Mouse (Mus musculus): ENCODE results near the gene Frmpd4. TPM values are rescaled to one million over a fixed set of nuclear protein-coding genes. Genes with fewer than 3 reads are reported as not detected.

Frmpd4 gene
- polyA plus RNA-seq, 1 experiment = 0.01 TPM

DNA sequence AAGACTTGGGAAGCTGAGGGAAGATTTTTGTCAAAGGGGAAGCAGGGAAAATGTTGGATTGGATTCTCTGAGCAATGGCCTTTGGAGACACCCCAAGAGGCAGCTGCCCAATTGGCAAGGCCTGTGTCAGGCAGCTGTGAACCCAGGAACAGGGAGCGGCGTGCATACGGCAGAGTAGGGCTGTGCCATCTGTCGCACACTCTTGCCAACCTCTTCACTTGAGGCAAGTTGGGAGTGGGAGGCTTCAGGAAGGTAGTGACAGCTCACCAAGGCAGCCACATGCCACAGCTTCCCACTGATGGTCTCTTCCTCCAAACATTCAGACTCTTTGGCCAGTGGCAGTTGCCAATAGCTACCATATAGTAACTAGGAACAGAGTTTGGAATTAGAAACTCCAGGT is 147.2 kb downstream of the Frmpd4 start:
- H3K4me1 ChIP-seq (ENCODE audit: control insufficient read depth, insufficient read depth, insufficient read length, low read length) = no peaks in the 10 kb centered on the region
- no peak overlapping the region for H3K27ac ChIP-seq (ENCODE audit: insufficient read depth, low read depth, low read length)
- no peaks in the 10 kb centered on the region for H3K27me3 ChIP-seq (ENCODE audit: control insufficient read depth, insufficient read depth, low read length)
- TF ChIP-seq POLR2A (IDR thresholded peaks at IDR 0.05; ENCODE audit: low read depth, low read length) = no peak
- TF ChIP-seq CTCF (IDR thresholded peaks at IDR 0.05; ENCODE audit: extremely low read depth, insufficient read length, insufficient replicate concordance, low read depth, low read length) = no peak
- no peak overlapping the region for H3K4me3 ChIP-seq (ENCODE audit: low read depth, low read length)
- no peaks in the 10 kb centered on the region for H3K36me3 ChIP-seq (ENCODE audit: control insufficient read depth, insufficient read depth, low read length)
- WGBS = 87% methylated on average over 4 of the region's 4 CpGs

DNA sequence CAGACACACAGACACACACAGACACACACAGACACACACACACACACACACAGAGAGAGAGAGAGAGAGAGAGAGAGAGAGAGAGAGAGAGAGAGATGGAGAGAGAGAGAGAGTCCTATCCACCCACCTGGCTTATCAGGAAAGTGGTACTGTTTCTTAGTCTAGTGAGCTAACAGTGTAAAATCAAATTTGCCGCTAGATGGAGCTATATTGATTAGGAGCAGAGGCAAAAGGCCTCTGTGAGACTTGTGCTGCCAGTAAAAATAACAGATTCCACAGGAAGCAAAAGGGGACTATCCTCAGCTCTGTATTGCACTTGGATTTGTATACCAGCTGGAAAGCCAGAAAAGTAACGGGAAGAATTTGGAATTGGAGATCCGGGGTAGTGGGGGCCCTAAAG is 161.6 kb downstream of the Frmpd4 start:
- WGBS = 25% methylated on average over 3 of the region's 3 CpGs
- TF ChIP-seq POLR2A (IDR thresholded peaks at IDR 0.05; ENCODE audit: low read depth, low read length) = no peak
- TF ChIP-seq CTCF (IDR thresholded peaks at IDR 0.05; ENCODE audit: extremely low read depth, insufficient read length, insufficient replicate concordance, low read depth, low read length) = no peak
- Histone ChIP-seq H3K36me3 (ENCODE audit: control insufficient read depth, insufficient read depth, low read length) (no peaks in the 10 kb centered on the region), H3K27me3 (ENCODE audit: control insufficient read depth, insufficient read depth, low read length) (no peaks in the 10 kb centered on the region), H3K4me1 (ENCODE audit: control insufficient read depth, insufficient read depth, insufficient read length, low read length) (no peaks in the 10 kb centered on the region), H3K27ac (ENCODE audit: insufficient read depth, low read depth, low read length) (no peak overlapping the region), H3K4me3 (ENCODE audit: low read depth, low read length) (no peak overlapping the region)

DNA sequence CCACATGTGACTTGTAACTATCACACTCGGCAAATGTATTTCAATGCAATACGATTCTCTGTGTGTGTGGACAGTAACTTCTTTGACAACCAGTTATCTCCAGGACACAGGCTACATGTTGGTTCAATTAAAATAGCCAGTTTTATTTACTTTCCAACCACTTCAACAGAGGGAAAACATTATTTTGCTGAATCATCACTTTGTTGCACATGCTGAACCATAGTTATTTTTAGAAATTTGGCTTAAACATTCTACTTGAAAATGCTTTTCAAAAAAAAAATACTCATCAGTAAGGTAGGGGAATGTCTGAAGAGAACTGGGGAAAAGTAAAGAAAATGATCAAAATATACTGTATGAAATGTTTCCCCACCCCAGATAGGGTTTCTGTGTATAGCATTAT is 173.5 kb downstream of the Frmpd4 start:
- no peak overlapping the region for H3K4me3 ChIP-seq (ENCODE audit: low read depth, low read length)
- H3K4me1 ChIP-seq (ENCODE audit: control insufficient read depth, insufficient read depth, insufficient read length, low read length) = no peaks in the 10 kb centered on the region
- TF ChIP-seq CTCF (IDR thresholded peaks at IDR 0.05; ENCODE audit: extremely low read depth, insufficient read length, insufficient replicate concordance, low read depth, low read length) (no peak), POLR2A (IDR thresholded peaks at IDR 0.05; ENCODE audit: low read depth, low read length) (no peak)
- no peaks in the 10 kb centered on the region for H3K27me3 ChIP-seq (ENCODE audit: control insufficient read depth, insufficient read depth, low read length)
- WGBS = 96% methylated on average over 2 of the region's 2 CpGs
- H3K36me3 ChIP-seq (ENCODE audit: control insufficient read depth, insufficient read depth, low read length) = no peaks in the 10 kb centered on the region
- no peak overlapping the region for H3K27ac ChIP-seq (ENCODE audit: insufficient read depth, low read depth, low read length)

DNA sequence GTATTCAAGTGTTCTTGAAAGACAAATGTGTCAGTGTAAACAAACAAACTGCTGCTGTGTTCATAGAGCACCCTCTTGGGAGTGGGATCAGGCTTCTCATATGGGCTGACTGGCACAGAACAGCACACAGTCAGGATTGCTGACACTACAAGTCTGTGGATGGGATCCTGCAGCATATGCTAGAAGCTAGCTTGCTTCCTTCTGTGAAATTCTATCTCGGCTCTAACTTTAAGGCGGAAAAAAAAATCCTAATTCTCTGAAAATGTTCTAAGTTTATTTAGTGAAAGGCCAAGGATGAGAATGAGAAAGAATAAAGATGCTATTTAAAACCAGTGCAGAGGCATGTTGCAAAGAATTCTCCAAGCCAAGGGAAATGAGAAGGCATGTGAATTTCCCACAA is 226.6 kb downstream of the Frmpd4 start:
- no peaks in the 10 kb centered on the region for H3K36me3 ChIP-seq (ENCODE audit: control insufficient read depth, insufficient read depth, low read length)
- WGBS = 93% methylated on average over 2 of the region's 2 CpGs
- H3K27ac ChIP-seq (ENCODE audit: insufficient read depth, low read depth, low read length) = no peak overlapping the region
- no peaks in the 10 kb centered on the region for H3K27me3 ChIP-seq (ENCODE audit: control insufficient read depth, insufficient read depth, low read length)
- no peaks in the 10 kb centered on the region for H3K4me1 ChIP-seq (ENCODE audit: control insufficient read depth, insufficient read depth, insufficient read length, low read length)
- no peak for TF ChIP-seq CTCF (IDR thresholded peaks at IDR 0.05; ENCODE audit: extremely low read depth, insufficient read length, insufficient replicate concordance, low read depth, low read length)
- no peak for TF ChIP-seq POLR2A (IDR thresholded peaks at IDR 0.05; ENCODE audit: low read depth, low read length)
- H3K4me3 ChIP-seq (ENCODE audit: low read depth, low read length) = no peak overlapping the region

DNA sequence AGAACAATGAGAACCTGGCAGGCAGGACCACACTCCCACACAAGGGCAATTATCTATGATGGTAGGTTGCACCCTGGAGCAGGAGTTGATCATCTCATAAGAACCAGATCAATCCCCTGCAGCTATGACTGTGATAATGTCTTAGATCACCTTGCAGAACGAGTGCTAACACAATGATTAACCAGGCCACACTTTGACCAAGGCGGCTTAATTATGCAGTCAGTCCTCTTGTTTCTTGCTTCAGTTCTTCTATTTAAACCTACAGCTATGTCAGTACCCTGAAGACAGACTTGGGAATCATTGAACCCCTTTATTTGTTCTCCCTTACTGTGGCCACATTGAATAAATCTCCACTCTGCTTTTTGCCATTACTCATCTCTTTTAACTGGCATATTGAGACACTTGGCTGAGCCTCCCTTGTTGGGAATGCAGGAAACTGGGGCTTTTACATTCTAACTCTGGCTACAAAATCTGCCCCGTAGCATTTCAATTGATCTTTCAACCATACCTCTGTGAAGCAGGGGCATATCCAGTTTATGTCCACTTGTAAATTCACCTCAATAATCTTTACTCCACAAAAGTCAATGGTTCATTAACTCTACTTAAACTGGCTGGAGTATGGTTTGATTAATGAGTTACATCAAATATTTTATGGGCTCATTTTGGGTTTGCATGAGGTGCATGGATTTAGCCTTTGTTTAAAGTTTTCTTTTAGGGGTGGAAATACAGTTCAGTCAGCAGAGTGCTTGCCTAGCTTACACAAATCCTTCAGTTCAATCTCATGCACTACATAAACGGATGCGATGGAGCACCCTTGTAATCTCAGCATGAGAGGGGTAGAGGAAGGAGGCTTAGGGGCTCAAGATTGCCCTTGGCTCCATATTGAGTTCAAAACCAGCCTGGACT is 227.5 kb downstream of the Frmpd4 start:
- 63% methylated on average over 5 of the region's 5 CpGs for WGBS

DNA sequence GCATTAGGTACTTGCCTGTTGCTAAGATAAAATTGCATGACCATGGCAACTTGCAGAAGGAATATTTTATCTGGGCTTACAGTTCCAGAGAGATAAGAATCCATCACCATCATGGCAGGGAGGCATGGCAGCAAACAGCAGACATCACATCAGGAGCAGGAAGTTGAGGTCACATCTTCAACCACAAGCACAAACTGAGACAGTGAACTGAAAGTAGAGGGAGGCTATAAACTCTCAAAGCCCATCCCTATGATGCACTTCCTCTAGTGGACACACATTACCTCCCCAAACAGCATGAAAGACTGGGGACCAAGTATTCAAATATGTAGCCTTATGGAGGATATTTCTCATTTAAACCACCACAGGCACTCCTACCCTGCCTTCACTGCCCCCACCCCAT is 238.8 kb downstream of the Frmpd4 start:
- no peaks in the 10 kb centered on the region for H3K27me3 ChIP-seq (ENCODE audit: control insufficient read depth, insufficient read depth, low read length)
- no peaks in the 10 kb centered on the region for H3K36me3 ChIP-seq (ENCODE audit: control insufficient read depth, insufficient read depth, low read length)

More for the DNA sequence above, 227.5 kb downstream of the Frmpd4 start:
- Histone ChIP-seq H3K4me3 (ENCODE audit: low read depth, low read length) (no peak overlapping the region), H3K27me3 (ENCODE audit: control insufficient read depth, insufficient read depth, low read length) (no peaks in the 10 kb centered on the region), H3K4me1 (ENCODE audit: control insufficient read depth, insufficient read depth, insufficient read length, low read length) (no peaks in the 10 kb centered on the region), H3K36me3 (ENCODE audit: control insufficient read depth, insufficient read depth, low read length) (no peaks in the 10 kb centered on the region), H3K27ac (ENCODE audit: insufficient read depth, low read depth, low read length) (no peak overlapping the region)
- TF ChIP-seq POLR2A (IDR thresholded peaks at IDR 0.05; ENCODE audit: low read depth, low read length) = no peak
- TF ChIP-seq CTCF (IDR thresholded peaks at IDR 0.05; ENCODE audit: extremely low read depth, insufficient read length, insufficient replicate concordance, low read depth, low read length) = no peak

DNA sequence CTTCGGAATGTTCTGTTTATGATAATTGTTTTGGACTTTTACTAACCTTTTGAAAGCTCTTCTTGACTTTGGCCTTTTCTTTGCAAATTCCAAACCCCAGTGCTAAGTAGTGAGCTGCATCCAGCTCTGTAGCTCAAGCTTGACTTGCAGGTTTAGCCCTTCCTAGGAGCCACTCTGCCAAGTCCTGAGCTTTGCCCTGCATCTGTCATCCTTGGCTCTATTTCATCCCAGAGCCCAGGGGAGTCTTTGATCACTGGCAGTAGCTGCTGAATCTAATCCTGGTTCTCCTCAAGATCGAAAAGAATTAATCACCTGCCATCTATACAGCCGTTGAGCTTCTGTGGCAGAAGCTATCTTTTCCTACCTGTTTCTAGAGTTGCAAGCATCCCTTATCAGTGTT is 251.9 kb downstream of the Frmpd4 start:
- Histone ChIP-seq H3K36me3 (ENCODE audit: control insufficient read depth, insufficient read depth, low read length) (no peaks in the 10 kb centered on the region), H3K27me3 (ENCODE audit: control insufficient read depth, insufficient read depth, low read length) (no peaks in the 10 kb centered on the region; the same call in 1 of the 2 replicates), H3K4me1 (ENCODE audit: control insufficient read depth, insufficient read depth, insufficient read length, low read length) (no peaks in the 10 kb centered on the region), H3K27ac (ENCODE audit: insufficient read depth, low read depth, low read length) (no peak overlapping the region), H3K4me3 (ENCODE audit: low read depth, low read length) (no peak overlapping the region)
- WGBS = 82% methylated on average over 3 of the region's 3 CpGs
- TF ChIP-seq CTCF (IDR thresholded peaks at IDR 0.05; ENCODE audit: extremely low read depth, insufficient read length, insufficient replicate concordance, low read depth, low read length) = no peak
- TF ChIP-seq POLR2A (IDR thresholded peaks at IDR 0.05; ENCODE audit: low read depth, low read length) = no peak

More for the DNA sequence above, 238.8 kb downstream of the Frmpd4 start:
- H3K4me3 ChIP-seq (ENCODE audit: low read depth, low read length) = no peak overlapping the region
- no peaks in the 10 kb centered on the region for H3K4me1 ChIP-seq (ENCODE audit: control insufficient read depth, insufficient read depth, insufficient read length, low read length)
- H3K27ac ChIP-seq (ENCODE audit: insufficient read depth, low read depth, low read length) = no peak overlapping the region
- TF ChIP-seq POLR2A (IDR thresholded peaks at IDR 0.05; ENCODE audit: low read depth, low read length) (no peak), CTCF (IDR thresholded peaks at IDR 0.05; ENCODE audit: extremely low read depth, insufficient read length, insufficient replicate concordance, low read depth, low read length) (no peak)
